Mouse (Mus musculus): ENCODE results near the gene Gemin8. TPM values are rescaled to one million over a fixed set of nuclear protein-coding genes. Genes with fewer than 3 reads are reported as not detected.

The Gemin8 gene
- polyA plus RNA-seq, 1 experiment from 2014 or later = 17.8 TPM

Other genes starting within 250 kb of the Gemin8 start
- 46.6 and 47.4 TPM in 2 replicates for gene Gpm6b, start 68.5 kb downstream of the Gemin8 start, polyA plus RNA-seq (2015; fragmentation: Nextera tagmentation; extraction: Ambion mirVana)

Data from lung, embryonic 16.5 days (tissue).